Mouse (Mus musculus): ENCODE results near the gene Gm3402. TPM values are rescaled to one million over a fixed set of nuclear protein-coding genes. Genes with fewer than 3 reads are reported as not detected.
"Not testable (repeated sequence)": the region's sequence is repeated elsewhere in the genome, so short reads cannot be mapped to it uniquely, and the experiment has no call there.

Gm3402 gene
- polyA plus RNA-seq, 2 experiments = not detected

DNA sequence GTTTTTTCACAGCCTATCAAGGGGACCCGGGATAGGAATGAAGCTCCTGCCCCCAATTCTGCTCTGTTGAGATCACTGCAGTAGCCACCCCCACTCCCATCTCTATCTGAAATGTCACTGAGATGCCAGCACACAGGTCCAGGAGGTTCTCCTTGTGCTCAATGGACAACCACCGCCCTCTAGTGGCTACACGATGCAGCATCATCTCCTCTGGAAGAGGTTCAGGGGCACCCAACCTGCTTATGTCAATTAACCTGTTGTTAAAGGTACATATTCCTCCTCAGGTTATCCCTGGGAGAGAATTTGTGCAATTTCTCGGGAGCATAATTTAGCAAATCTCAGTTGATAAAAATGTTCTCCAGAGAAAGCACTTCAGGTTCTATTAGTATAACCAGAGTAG is 25.0 kb upstream of the Gm3402 start:
- not testable (repeated sequence) for H3K9ac ChIP-seq (ENCODE audit: low read depth, low read length, severe bottlenecking); H3K9me3 ChIP-seq (ENCODE audit: control insufficient read depth, low read length); H3K27me3 ChIP-seq (ENCODE audit: control insufficient read depth, insufficient read depth, low read length); H3K36me3 ChIP-seq (ENCODE audit: control insufficient read depth, insufficient read depth, low read length); H3K4me3 ChIP-seq (replicated peaks; ENCODE audit: low read length); H3K4me1 ChIP-seq (ENCODE audit: control insufficient read depth, insufficient read depth, low read length); H3K4me2 ChIP-seq (replicated peaks; ENCODE audit: low read depth, low read length, severe bottlenecking); H3K27ac ChIP-seq (replicated peaks; ENCODE audit: low read depth, low read length); DNase-seq (ENCODE audit: low spot score); ATAC-seq (ENCODE audit: low FRiP score, low read depth)
- WGBS = 18% methylated on average over 2 of the region's 4 CpGs

DNA sequence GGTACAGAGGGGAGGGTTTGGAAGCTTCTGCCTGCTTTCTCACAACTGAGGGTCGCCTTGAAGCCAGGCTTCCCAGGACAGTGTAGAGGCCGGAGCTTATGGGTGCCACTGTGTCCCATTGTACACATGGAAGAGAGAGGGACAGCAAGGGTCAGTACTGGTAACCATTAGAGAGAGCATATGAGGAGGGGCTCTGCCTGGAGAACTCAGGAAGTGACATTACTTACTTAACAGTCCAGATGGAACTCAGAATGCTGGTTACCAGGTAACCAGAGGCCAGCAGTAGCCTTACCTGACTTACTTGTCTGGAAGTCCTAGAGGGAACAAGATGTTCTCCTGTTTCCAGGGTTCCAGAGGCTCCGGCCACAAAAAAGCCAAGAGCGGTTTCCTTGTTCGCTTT is 22.9 kb upstream of the Gm3402 start, which contains the start of gene Gm6370:
Gm6370 (plus strand) TSS at position 301 of the 400 bp plus-strand sequence.
- not testable (repeated sequence) for DNase-seq (ENCODE audit: low spot score); H3K36me3 ChIP-seq (ENCODE audit: control insufficient read depth, insufficient read depth, low read length); ATAC-seq (ENCODE audit: low FRiP score, low read depth)

DNA sequence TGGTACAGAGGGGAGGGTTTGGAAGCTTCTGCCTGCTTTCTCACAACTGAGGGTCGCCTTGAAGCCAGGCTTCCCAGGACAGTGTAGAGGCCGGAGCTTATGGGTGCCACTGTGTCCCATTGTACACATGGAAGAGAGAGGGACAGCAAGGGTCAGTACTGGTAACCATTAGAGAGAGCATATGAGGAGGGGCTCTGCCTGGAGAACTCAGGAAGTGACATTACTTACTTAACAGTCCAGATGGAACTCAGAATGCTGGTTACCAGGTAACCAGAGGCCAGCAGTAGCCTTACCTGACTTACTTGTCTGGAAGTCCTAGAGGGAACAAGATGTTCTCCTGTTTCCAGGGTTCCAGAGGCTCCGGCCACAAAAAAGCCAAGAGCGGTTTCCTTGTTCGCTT is 11.8 kb upstream of the Gm3402 start, which contains the start of gene 4930449I24Rik:
4930449I24Rik (plus strand) TSS at position 301 of the 400 bp plus-strand sequence.
- DNase-seq (ENCODE audit: low spot score); H3K4me1 ChIP-seq (ENCODE audit: control insufficient read depth, insufficient read depth, low read length); H3K36me3 ChIP-seq (ENCODE audit: control insufficient read depth, insufficient read depth, low read length); H3K9ac ChIP-seq (ENCODE audit: low read depth, low read length, severe bottlenecking); ATAC-seq (ENCODE audit: low FRiP score, low read depth); H3K4me2 ChIP-seq (replicated peaks; ENCODE audit: low read depth, low read length, severe bottlenecking); H3K9me3 ChIP-seq (ENCODE audit: control insufficient read depth, low read length); H3K4me3 ChIP-seq (replicated peaks; ENCODE audit: low read length); H3K27me3 ChIP-seq (ENCODE audit: control insufficient read depth, insufficient read depth, low read length); H3K27ac ChIP-seq (replicated peaks; ENCODE audit: low read depth, low read length): not testable (repeated sequence)
- WGBS = no CpG with 5 or more reads among the region's 5 CpGs

More for the DNA sequence above, 22.9 kb upstream of the Gm3402 start, which contains the start of gene Gm6370:
- not testable (repeated sequence) for H3K4me3 ChIP-seq (replicated peaks; ENCODE audit: low read length); H3K27ac ChIP-seq (replicated peaks; ENCODE audit: low read depth, low read length); H3K9me3 ChIP-seq (ENCODE audit: control insufficient read depth, low read length); H3K27me3 ChIP-seq (ENCODE audit: control insufficient read depth, insufficient read depth, low read length); H3K4me2 ChIP-seq (replicated peaks; ENCODE audit: low read depth, low read length, severe bottlenecking); H3K9ac ChIP-seq (ENCODE audit: low read depth, low read length, severe bottlenecking); H3K4me1 ChIP-seq (ENCODE audit: control insufficient read depth, insufficient read depth, low read length)
- WGBS = no CpG with 5 or more reads among the region's 5 CpGs

- not testable (repeated sequence) for H3K4me2 ChIP-seq (replicated peaks; ENCODE audit: low read depth, low read length, severe bottlenecking); H3K4me3 ChIP-seq (replicated peaks; ENCODE audit: low read length); H3K27ac ChIP-seq (replicated peaks; ENCODE audit: low read depth, low read length); DNase-seq (ENCODE audit: low spot score); H3K27me3 ChIP-seq (ENCODE audit: control insufficient read depth, insufficient read depth, low read length); H3K9ac ChIP-seq (ENCODE audit: low read depth, low read length, severe bottlenecking); H3K4me1 ChIP-seq (ENCODE audit: control insufficient read depth, insufficient read depth, low read length); ATAC-seq (ENCODE audit: low FRiP score, low read depth); H3K9me3 ChIP-seq (ENCODE audit: control insufficient read depth, low read length); H3K36me3 ChIP-seq (ENCODE audit: control insufficient read depth, insufficient read depth, low read length)
- 100% methylated on average over 3 of the region's 3 CpGs for WGBS
Measured at GRCm38 (mm10) chr5:146525501-146525900, 11.6 kb downstream of the Gm3402 start, which contains the start of gene Gm3404. TSS of gene Gm3404 (plus strand) at chr5:146525801.

- DNase-seq (ENCODE audit: low spot score) = not testable (repeated sequence)
- 80% methylated on average over 2 of the region's 3 CpGs for WGBS
Measured at GRCm38 (mm10) chr5:146537347-146537746, 23.4 kb downstream of the Gm3402 start, which contains the start of gene Gm3409. TSS of gene Gm3409 (plus strand) at chr5:146537647.

DNA sequence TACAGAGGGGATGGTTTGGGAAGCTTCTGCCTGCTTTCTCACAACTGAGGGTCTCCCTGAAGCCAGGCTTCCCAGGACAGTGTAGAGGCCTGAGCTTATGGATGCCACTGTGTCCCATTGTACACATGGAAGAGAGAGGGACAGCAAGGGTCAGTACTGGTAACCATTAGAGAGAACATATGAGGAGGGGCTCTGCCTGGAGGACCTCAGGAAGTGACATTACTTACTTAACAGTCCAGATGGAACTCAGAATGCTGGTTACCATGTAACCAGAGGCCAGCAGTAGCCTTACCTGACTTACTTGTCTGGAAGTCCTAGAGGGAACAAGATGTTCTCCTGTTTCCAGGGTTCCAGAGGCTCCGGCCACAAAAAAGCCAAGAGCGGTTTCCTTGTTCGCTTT is 41.9 kb downstream of the Gm3402 start, which contains the start of gene Gm3415:
Gm3415 (plus strand) TSS at position 301 of the 400 bp plus-strand sequence.
- H3K4me1 ChIP-seq (ENCODE audit: control insufficient read depth, insufficient read depth, low read length); DNase-seq (ENCODE audit: low spot score); H3K36me3 ChIP-seq (ENCODE audit: control insufficient read depth, insufficient read depth, low read length); H3K27me3 ChIP-seq (ENCODE audit: control insufficient read depth, insufficient read depth, low read length); ATAC-seq (ENCODE audit: low FRiP score, low read depth); H3K4me2 ChIP-seq (replicated peaks; ENCODE audit: low read depth, low read length, severe bottlenecking); H3K9ac ChIP-seq (ENCODE audit: low read depth, low read length, severe bottlenecking); H3K9me3 ChIP-seq (ENCODE audit: control insufficient read depth, low read length); H3K27ac ChIP-seq (replicated peaks; ENCODE audit: low read depth, low read length); H3K4me3 ChIP-seq (replicated peaks; ENCODE audit: low read length): not testable (repeated sequence)
- no CpG with 5 or more reads among the region's 3 CpGs for WGBS

More at GRCm38 (mm10) chr5:146537347-146537746, 23.4 kb downstream of the Gm3402 start, which contains the start of gene Gm3409:
- not testable (repeated sequence) for H3K27ac ChIP-seq (replicated peaks; ENCODE audit: low read depth, low read length); H3K9ac ChIP-seq (ENCODE audit: low read depth, low read length, severe bottlenecking); H3K4me1 ChIP-seq (ENCODE audit: control insufficient read depth, insufficient read depth, low read length); H3K27me3 ChIP-seq (ENCODE audit: control insufficient read depth, insufficient read depth, low read length); H3K4me2 ChIP-seq (replicated peaks; ENCODE audit: low read depth, low read length, severe bottlenecking); ATAC-seq (ENCODE audit: low FRiP score, low read depth); H3K9me3 ChIP-seq (ENCODE audit: control insufficient read depth, low read length); H3K36me3 ChIP-seq (ENCODE audit: control insufficient read depth, insufficient read depth, low read length); H3K4me3 ChIP-seq (replicated peaks; ENCODE audit: low read length)
